Mouse (Mus musculus) liver, embryonic 14.5 days (tissue): ENCODE measurements around the gene Gm20498.

Experiments used
- CTCF ChIP-seq: IDR thresholded peaks from 2 replicates; pipeline ENCODE4 v1.5.1; 2016; ENCODE audit warnings: antibody characterized with exemption, low read depth, control low read depth
- EP300 ChIP-seq: IDR thresholded peaks from 2 replicates; pipeline ENCODE4 v1.6.1; 2016; ENCODE audit warnings: antibody characterized with exemption, low read depth

DNA sequence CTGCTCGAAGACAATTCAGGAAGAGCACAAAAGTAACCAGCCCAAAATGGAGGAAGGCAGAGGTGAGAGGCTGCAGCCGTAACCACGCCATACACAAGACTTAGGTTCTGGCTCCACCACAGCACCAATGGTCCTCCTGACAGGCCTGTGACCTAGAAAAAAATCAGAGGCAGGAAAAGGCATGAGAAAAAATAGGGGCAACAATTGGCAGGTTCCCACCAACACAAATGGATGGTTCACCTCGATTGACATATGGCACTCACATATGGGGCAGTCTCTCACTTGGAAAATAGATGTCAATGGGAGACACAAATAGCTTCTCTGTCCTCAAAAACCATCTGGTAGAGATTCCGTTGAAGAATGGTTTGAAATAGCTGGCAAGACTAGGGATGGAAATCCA is 216.8 kb downstream of the Gm20498 start:
- TF ChIP-seq EP300 (no peak), CTCF (no peak)
